Comparison of ENCODE assay signal across 8 mouse cellular contexts in the genomic region with DNA sequence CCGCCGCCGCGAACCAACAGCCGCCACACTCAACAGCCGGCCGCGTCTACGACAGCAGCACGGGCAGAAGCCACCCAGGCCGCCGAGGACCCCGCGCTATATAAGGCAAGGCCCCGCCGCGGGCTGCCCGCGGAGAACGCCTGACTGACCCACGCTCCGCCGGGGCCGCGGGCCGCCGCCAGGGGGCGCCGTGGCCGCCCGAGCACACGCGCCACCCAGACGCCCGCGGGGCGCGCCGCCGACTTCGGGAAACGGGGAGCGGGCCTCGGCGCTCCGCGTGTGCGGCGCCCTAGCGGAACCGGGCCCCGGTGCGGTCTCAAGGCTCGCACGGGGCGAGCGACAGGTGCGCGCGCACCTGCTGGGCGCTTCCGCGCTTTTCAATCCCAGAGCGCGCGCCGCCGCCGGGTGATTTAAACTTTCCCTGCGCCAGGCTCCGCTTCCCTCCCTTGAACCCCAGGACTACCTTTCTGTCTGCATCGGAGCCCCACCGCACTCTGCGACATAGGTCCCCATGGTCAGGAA. TPM values are rescaled to one million over a fixed set of nuclear protein-coding genes. Genes with fewer than 3 reads are reported as not detected.
A peak's percentile ranks its signal among the peaks of the same experiment; 100 is the strongest.
DNase-seq lines count a peak whose midpoint lies in the region; ATAC-seq and TF ChIP-seq lines count a peak whose summit lies in the region.

A gene (minus strand): TSS at position 153 of the 522 bp plus-strand sequence.

- POLR2A ChIA-PET in Patski (lab: Charles Lee): interaction anchor here (0.7 kb wide), 1 partner anchor 66 kb away, joined by 3 read pairs; no protein-coding TSS in a partner anchor

- DNase-seq in Patski (ENCODE audit: low read depth, low spot score): peak; percentile 27
- peak; percentile 94 to 96 for DNase-seq in cerebellum, postnatal 10 days
- DNase-seq in frontal cortex, postnatal 10 days (ENCODE audit: low spot score in 2 of 2): peak; percentile 81 to 88
- peak; percentile 90 to 93 for DNase-seq in layer of hippocampus, postnatal 14 days (ENCODE audit: low spot score in 2 of 2)
- DNase-seq in lung, postnatal 10 days: peak; percentile 94
- peak; percentile 86 for DNase-seq in ovary, postnatal 14 days (ENCODE audit: low spot score)
- peak; percentile 89 to 91 for DNase-seq in thymus, postnatal 10 days (ENCODE audit: low spot score in 2 of 2)

- CTCF ChIA-PET in Patski (lab: Charles Lee): interaction anchor here (0.6 to 0.9 kb wide), 2 partner anchors 15 to 30 kb away, joined by 3 read pairs; no protein-coding TSS in a partner anchor

- TF ChIP-seq CTCF in Patski (IDR thresholded peaks at IDR 0.05): peak; percentile 92

- ATAC-seq in Patski: peak; percentile 93
- peak; percentile 99 for ATAC-seq in hindbrain, embryonic 12.5 days (ENCODE audit: low FRiP score)

- peak within 1 kb of the TSS; percentile 76 for H3K4me3 ChIP-seq in hindbrain, embryonic 12.5 days

- H3K36me3 ChIP-seq in hindbrain, embryonic 12.5 days: peaks cover 5% of the 10 kb centered on the region

- WGBS in hindbrain, embryonic 12.5 days: under 1% methylated on average over 65 of the region's 74 CpGs

- peak within 1 kb of the TSS; percentile 86 for H3K9ac ChIP-seq in hindbrain, embryonic 12.5 days

- H3K4me1 ChIP-seq in hindbrain, embryonic 12.5 days: peaks cover 8% of the 10 kb centered on the region

- no peaks in the 10 kb centered on the region for H3K9me3 ChIP-seq in hindbrain, embryonic 12.5 days (replicated peaks)

- in situ Hi-C loops in Patski (cut with MboI; ENCODE audit: low pct_unique_long_range_greater_than_20kb): loop anchor here (5.0 kb wide), 1 partner anchor 34 kb away; no protein-coding TSS in a partner anchor

- peak within 1 kb of the TSS; percentile 95 for H3K27ac ChIP-seq in hindbrain, embryonic 12.5 days

- peak within 1 kb of the TSS; percentile 81 for H3K4me2 ChIP-seq in hindbrain, embryonic 12.5 days (replicated peaks)

- peaks cover 6% of the 10 kb centered on the region for H3K27me3 ChIP-seq in Patski
- H3K27me3 ChIP-seq in hindbrain, embryonic 12.5 days: no peaks in the 10 kb centered on the region

RNA-seq across cellular contexts. Expression of the gene that starts here (rescaled TPM):
- 56.4 TPM for polyA plus RNA-seq in Patski (2021)
- polyA plus RNA-seq in hindbrain, embryonic 12.5 days (2016; fragmentation: Nextera tagmentation; extraction: Ambion mirVana): 38.4 and 39.0 TPM in 2 replicates
- total RNA-seq in layer of hippocampus, postnatal 14 days (2021): 10 to 100 TPM; 52.0 to 55.0 TPM

Comparison
In these comparisons a context has a peak if more than half of its experiments do, and no peak if none do; other contexts are left out.
1. Peak in every context shown above with its lines: DNase-seq, ATAC-seq, H3K4me3 ChIP-seq and H3K27ac ChIP-seq.
2. DNase-seq: peak in every context shown above with its lines; median percentile 95 in cerebellum, postnatal 10 days; 94 in lung, postnatal 10 days; 92 in layer of hippocampus, postnatal 14 days; 90 in thymus, postnatal 10 days; 86 in ovary, postnatal 14 days; 84 in frontal cortex, postnatal 10 days; 27 in Patski.